Mouse (Mus musculus) retina, postnatal 1 day (tissue): ENCODE data around the gene 1700030J22Rik.
A peak's percentile ranks its signal among the peaks of the same experiment; 100 is the strongest.

Source experiments
- DNase-seq: peaks from one replicate; pipeline ENCODE4 v3.0.0-alpha.2; 2012

The 1700030J22Rik gene

DNA sequence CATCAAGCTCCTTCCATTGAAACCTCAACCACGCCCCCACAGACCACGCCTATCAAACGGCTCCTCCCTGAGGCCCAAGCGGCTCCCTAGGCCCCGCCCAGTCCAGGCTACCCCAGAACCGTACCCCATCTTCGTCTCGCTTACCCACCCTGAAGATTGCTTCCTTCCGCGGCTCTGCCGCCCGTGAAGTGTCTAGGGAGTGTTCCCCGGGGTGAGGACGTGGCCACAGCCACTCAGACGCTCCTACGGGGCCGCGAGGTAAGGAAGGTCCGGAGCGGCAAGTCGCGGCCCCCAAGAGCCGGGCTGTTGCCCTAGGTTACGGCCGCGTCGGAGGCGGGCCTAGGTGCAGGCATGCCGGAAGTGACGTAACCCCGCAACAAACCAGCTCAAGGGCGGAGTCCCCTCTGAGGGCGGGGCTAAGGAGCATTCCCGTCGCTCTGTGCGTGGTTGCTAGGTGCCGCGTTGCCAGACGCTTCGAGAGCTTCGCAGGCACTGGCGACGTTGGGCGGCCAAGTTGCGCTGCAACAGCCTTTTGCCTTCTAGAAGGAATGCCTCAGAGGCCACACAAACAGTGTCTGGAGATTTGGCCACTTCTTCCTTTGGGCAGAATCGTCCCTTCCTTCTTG is at the start of gene 1700030J22Rik:
Gene 1700030J22Rik (minus strand): TSS at position 329 of the 626 bp plus-strand sequence.
- peak; percentile 99 for DNase-seq

DNA sequence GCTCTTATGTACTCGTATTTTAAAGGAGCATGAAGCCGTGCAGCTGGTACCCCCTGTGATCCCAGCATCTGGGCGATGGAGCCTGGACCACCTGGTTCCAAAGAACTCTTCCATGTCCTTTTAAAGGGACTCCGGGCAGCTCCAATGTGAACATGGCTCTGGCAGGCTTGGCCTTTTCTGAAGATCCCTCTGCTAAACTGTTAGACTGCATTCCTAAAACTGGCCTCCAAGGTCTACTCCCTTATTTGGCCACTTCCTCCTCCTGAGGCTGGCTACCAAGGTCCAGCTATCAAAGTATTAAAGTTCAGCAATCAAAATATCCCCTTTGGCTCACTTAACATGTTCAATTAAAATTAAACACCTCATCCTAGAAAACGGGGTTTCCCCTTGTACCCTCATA is 48.8 kb upstream of the 1700030J22Rik start:
- no peak for DNase-seq

DNA sequence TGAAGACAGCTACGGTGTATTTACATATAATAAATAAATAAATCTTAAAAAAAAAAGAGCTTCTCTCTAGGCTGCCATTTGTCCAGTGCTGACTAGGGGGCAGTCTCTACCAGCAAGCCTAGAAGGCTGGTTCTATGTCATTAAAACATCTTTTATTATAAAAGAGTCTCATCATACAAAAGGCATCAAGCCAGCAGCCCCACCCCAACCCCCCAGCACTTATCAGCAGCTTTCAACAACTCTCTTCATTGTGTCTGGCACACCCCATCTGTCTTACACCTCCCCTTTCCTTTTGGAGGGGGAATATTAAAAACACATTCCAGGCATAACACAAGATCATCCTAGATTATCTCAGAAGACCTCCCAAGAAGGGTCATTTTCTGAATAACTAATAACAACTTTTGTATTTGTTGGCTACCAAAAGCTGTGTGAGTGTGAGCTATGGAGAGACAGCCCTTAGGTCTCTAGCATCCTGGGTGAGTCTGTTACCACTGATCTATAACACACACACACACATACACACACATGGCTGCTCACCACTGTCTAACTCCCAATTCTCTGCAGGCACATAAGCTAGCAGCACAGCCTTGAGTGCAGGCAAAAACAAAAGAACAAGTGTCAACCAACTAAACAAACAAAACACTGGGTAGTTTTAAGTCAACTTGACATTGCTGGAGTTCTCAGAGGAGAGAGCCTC is 43.7 kb upstream of the 1700030J22Rik start:
- peak; percentile 16 for DNase-seq

DNA sequence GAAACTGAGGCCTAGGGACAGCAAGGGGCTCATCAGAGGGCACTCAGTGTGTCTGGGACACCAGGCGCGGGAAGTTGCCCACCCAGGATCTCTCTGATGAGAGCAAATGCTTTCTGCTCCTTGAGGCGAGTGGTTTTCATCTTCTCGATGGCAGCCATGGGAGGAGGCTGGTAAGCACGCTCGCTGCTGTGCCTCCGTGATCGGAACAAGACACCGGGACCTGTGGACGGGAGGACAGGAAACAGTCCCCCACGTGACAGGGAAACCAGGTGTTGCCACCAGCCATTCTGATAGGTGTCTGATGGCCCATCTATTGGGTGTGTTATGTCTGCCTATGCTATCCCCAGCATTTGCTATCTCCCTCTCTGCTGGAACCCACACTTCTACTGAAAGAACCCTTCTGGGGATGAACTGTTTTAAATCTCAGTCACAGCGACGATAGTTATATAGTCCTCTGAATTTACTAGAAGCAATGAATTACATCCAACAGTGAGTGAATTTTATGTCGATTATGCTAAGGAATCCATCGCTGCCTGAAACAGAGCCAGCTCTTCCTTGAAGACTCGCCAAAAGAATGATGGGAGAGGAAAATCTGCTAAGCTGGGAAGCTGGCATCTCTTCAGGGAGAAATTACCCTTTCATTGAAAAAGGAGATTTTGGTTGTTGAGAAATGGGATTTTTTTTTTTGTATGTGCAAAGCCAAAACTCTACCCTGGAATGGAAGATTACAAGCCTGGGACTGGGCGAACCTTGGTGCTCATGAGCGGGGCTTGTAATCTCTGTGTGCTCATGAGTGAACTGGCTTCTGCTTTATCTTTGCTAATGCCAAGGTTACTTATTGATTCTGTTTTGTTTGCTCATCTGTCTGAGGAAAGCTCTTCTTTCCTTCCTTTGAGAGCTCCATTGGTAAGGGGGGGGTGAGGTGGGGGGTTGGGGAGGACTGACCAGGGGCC is 40.8 kb upstream of the 1700030J22Rik start:
- DNase-seq: no peak

DNA sequence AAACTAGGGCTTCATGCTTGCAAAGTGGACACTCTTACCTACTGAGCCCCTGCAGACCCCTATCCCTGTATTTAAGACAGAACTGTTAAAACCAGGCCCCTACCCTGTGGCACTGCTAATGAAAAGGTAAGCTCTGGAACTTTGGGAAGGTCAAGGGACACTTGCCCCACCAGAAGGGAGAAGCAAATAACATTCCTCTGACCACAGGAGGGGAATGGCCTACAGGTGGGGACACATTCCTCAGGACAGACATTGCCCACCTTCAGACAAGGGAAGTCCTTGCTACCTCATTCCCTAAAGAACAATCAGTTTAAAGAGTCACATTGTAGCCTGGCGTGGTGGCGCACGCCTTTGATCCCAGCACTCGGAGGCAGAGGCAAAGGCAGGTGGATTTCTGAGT is 39.1 kb upstream of the 1700030J22Rik start:
- no peak for DNase-seq

DNA sequence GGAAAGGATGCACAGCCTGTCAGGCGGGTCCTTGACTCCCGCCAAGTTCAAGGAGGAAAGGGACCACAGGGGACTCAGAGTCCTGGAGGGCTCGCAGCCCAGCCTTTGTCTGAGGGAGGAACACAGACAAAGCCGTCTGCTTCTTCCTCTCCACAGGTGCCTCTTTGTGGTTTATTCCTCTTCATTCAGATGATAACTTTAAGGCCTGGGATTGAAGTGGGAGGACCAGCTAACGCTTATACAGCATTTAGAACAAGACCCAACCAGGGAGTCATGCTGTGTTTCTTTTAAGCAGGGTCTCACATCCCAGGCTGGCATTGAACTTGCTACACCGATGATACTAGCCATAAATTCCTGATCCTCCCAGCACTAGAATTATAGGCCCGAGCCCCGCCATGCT is 38.2 kb upstream of the 1700030J22Rik start:
- DNase-seq: no peak

DNA sequence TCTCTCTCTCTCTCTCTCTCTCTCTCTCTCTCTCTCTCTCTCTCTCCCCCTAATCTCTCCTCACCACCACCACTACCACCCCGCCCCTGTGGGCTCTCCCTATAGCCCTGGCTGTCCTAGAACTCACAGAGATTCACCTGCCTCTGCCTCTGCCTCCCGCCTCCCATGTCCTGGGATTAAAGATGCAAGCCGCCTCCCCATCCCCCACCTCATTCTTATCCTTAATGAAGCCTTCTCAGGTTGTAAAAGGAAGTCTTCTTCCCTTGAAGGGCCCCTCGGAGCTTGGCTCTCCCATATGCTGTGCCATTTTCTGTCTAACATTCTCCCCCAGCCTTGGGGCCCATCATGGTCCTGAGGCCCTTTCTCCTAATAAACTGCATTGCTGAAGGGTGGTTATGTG is 36.9 kb upstream of the 1700030J22Rik start:
- no peak for DNase-seq

DNA sequence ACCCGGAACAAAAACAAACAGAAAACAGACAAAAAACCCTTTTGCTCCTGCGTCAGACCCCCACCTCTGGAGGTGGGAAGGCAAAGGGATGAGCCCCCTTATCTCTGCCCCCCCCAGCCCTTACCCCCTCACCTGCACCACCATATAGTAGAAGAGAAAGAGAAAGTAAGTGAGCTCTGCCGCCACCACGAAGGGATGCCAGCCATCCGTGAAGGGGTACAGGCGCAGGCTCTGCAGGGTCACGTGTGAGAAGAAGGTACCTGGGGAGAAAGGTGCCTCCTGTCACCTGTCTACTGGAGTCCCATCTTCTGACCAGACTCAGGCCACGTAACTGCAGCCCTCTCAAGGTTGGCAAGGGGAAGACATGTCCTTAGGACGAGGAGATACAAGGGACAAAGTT is 32.6 kb upstream of the 1700030J22Rik start:
- DNase-seq: no peak

DNA sequence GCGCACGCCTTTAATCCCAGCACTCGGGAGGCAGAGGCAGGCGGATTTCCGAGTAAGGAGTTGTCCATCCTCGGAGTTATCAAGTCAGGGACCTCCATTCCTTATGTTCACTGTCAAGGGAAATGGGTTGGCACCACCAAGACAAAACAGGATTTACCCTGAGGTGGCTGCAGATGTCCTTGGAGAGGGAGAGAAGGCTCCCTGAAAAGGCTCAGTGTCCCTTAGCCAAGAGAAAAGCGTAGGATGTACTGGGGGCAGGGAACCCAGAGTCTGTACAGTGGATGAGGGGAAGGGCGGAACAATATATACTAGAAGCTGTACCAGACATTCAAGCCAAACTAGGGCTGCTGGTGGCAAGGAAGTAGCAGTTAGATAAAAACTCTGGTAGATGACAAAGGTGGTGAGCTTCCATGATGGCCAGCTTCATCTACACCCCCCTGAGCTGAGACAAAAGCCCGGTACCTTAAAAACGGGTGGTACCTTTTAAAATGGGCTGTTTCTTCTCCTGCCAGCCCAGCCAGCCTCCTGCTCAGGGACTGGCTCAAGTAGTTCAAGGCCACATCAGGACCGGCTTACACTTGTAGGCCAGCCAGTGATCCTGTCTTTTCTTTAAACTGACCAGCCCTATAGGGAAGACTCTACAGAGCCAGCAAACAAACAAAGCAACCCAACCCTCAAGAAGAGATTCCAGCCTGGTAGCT is 15.4 kb upstream of the 1700030J22Rik start:
- no peak for DNase-seq

DNA sequence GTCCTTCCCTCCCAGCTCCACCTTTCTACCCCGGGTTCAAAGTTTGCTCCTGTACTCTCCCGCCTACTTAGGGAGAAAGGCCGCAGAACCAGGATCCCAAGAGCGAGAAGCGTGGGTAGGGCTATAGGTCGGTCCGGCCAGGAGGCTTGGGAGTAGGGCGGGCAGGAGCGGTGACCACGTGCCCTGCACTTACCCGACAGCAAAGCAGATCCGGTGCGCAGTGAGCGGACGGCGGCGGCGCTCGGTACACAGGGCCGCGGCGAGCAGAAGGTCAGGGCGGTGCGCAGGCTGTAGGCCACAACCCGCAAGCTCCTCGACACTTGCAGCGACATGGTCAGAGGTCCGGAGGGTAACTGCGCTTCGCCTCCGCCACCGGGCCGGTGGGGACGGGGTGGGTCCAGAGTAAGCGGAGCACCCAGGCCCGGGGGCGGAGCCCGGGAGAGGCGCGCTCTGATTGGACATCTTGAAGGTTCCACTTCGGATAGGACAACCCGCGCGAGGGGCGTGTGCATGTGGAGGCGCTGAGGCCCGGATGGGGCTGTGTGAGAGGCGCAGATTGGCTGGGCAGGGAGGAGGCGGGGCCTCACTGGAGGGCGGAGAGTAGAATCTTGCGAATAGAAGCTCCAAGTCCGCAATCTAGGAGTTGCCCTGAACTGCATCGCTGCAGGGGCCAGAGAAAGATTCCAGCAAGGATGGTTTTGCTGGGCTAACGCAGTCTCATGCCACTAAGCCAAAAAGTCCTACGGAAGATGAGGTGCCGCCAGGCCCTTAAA is 14.5 kb upstream of the 1700030J22Rik start, which contains the start of gene Gcsh:
Gene Gcsh (minus strand): TSS at position 443 of the 773 bp plus-strand sequence.
- DNase-seq: peak; percentile 99

DNA sequence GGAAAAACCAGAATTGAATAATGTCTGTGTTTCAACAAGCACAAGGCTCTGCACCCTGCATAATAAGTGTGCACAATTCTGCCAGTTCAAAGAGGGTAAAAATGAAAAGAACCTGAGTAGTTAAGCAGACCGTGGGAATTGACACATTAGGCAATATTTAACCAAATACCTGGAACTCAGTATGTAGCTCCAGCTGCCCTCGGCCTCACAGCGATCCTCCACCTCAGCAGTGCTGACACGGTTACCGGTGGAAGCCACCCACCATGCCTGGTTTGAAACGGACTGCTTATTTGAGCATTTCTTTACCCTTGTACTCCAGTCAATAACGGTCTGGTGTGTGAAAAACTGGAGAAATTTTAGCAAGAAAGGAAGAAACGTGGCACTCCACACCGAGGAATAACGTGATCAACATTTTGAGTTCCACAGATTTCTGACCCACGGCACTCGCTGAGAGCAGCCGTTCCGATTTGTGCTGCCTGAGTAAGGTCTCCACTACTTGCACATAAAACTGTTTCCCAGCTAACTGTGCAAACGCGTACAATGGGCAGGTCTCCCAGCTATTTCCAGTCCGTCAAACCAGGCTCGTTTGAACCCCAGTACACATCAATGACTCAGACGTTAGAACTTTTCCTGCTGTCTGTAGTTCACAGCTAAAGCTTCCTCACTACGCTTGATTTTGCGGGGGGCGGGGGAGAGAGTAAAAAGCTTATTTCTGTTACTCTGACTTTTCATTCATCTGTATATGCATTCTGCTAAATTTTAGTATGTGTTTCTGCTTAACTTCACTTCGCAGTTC is 13.6 kb upstream of the 1700030J22Rik start:
- peak; percentile 15 for DNase-seq

DNA sequence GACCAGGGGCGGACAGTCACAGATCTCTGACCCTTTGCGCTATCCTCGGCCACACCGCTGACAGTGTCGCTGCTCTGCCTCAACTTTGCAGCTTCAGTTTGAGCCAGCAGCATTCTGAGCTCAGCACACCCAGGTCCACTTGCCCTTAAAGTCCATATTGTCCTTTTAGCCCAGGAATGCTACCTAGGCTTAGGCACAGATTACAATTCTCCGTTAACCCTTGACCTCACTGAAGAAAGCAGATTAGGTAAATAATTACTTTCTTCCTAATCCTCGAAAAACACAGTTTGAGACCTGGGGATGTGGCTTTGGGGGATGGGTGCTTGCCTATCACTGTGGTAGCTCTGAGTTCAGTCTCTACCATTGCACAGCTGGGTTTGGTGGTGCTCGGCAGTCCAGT is 12.5 kb upstream of the 1700030J22Rik start:
- DNase-seq: no peak

DNA sequence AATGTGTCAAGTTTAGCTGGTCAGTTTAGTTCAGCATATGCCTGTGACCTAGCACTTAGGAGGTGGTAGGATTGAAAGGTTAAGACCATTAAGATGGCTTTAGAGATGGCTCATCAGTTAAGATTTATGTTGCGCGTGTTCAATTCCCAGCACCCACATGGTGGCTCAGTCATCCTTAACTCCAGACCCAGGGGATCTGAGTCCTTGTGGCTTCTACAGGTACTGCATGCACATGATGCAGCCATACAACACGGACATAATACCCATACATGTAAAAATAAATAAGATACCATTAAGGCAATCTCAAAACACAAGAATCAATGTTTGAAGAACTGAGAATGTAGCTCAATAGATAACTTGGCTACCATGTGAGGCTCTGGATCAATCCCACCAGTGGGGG is 11.1 kb upstream of the 1700030J22Rik start:
- DNase-seq: no peak

DNA sequence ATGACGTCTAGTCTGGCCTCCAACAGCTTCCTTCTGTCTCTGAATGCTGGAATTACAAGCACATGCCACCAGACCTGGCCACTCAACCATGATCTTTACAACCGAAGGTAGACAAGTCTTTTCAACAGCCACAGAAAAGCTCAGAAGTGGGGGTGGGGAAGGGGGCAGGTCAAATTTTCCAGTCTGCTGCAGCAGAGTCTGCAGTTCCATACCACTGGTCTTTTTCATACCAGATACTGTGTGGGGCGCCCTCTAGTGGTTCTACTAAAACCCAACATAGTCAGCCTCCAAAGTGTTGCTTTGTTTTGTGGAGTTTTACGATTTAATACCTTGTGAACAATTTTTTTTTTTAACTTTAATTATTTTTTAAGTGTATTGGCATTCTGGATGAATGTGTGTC is 1.4 kb upstream of the 1700030J22Rik start:
- peak; percentile 86 for DNase-seq

DNA sequence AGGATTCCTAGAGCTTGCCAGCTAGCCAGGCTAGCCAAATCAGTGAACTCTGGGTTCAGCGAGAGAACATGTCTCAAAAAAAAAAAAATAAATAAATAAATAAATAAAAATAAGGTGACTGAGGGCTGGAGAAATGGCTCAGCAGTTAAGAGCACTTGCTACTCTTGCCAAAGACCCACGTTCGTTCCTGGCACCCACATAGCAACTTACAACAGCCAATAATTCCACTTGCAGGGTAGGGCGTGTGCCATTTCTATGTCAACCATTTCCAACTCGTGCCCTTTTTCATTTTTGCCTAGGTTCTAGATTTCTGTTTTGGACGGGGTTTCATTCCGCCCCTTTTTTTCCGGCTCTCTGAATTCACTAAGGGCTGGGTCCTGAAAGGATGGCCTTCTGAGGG is 707 bp downstream of the 1700030J22Rik start:
- no peak for DNase-seq

DNA sequence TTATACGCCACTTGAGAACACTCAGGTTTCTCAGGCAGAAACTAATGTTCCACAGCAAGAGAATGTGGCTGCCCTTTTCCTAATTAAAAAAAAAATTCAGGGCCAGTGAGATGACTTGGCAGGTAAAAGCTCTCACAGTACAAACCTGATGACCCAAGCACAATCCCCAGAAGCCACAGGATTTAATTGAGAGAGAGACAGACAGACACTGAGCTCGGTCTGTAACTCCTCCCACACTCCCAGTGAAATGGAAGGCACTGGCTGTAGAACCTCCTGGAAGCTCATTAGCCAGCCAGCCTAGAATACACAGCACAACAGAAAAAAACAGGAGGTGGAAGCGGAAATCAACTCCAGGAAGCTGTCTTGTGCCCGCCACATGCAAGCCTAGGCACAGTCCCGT is 3.2 kb downstream of the 1700030J22Rik start:
- DNase-seq: peak; percentile 36

DNA sequence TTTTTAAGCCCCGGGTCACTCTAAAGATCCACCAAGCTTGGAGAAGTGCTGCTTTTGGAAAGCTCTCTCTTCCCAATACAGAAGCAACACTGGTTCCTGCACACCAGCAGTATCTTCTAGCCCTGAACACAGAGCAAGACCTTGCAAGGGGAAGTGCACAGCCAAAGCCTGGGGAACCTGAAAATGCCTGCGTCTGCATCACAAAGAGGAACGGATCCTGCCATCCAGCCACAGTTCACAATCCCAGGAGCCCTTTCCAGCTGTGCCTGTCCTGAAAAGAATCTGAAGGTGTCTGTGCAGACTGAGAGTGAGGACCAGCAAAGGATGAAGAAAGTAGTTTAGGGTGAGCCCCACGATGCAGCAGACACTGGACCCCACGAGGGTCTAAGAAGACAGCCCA is 3.7 kb downstream of the 1700030J22Rik start:
- DNase-seq: no peak

DNA sequence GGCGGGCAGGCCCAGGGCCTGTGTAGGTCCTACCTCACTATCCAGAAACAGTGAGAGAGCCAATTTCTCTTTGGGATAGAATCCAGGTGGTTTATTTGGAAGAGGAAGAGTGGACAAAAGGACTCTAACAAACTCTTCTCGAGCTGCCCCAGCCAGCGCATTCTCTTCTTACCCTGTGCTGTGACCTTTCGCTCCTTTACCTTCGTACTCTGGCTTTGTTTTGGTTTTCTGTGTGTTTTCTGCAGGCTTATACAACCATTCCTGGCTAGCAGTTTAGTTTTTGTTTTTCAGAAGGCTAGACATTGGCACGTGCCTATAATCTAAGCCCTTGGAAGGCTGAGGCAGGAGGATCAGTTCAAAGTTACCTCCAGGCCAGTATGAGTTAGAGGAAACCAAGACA is 9.2 kb downstream of the 1700030J22Rik start:
- DNase-seq: no peak

DNA sequence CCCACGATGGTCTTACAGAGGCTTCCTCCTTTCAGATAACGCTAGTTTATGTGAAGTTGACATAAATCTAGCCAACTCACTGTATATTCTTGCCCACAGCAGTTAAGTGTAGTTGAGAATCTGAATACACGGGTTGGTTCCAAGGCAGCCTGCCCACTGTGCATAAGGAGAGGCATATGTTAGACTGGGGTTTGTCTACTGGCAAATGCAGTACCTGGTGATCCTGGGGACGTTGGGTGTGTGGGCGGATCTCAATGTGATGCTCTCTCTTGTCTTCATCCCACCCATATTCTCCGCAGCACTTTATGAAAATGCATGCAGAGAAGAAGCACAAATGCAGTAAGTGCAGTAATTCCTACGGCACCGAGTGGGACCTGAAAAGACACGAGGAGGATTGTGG is 24.3 kb downstream of the 1700030J22Rik start:
- no peak for DNase-seq

DNA sequence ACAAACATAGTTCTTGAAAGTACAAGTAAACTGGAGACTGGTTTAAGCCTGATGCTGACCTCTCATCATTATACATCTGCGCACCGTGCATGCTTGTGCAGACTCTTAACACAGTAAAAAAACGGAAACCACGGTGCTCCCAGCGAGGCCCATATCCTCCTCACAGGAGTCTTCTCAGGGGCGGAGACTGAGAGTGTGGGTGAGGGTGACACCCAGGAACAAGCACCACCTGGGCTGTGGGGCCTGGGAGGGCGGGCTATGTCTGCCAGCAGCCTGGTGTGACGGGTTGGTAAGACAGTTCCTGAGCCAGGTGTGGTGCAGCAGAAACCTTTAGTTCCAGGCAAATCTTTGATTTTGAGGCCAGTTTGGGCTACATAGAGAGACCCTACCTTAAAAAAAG is 26.3 kb downstream of the 1700030J22Rik start:
- DNase-seq: no peak

DNA sequence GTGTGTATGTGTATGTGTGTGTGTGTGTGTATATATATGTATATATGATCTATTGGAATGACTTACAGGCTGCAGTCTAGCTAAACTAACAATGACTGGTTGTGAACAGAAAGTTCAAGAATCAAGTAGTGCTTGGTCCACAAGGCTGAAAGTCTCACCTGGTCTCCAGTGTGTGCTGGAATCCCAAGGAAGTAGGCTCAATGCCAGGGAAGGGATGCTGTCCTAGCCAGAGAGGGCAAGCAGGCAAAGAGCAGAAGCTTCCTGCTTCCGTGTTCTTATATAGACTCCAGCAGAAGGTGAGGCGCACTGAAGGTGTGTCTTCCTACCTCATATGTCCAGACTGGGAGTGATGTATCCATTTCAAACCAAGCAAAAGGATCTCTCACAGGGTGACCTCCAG is 27.0 kb downstream of the 1700030J22Rik start:
- no peak for DNase-seq
